ENCODE assay signal across 20 mouse cellular contexts in genomic region chr15:19153682-19154081, GRCm38 (mm10).
DNase-seq lines count a peak whose midpoint lies in the region; ATAC-seq and TF ChIP-seq lines count a peak whose summit lies in the region.
"Had no signal": no experiment of that assay in that cellular context is flagged by ENCODE, and none has a peak within 500 bp of the region (broad histone marks: within the 10 kb centered on the region; RNA-seq: fewer than 3 reads in every experiment).

No protein-coding gene starts in this region.

- no peaks in the 10 kb centered on the region for H3K36me3 ChIP-seq in midbrain, embryonic 11.5 days (ENCODE audit: control insufficient read depth, insufficient read depth, low read length)
- H3K36me3 ChIP-seq in midbrain, embryonic 10.5 days, result no peaks in the 10 kb centered on the region
- H3K36me3 ChIP-seq: embryonic facial prominence, embryonic 12.5 days; forebrain, embryonic 12.5 days; hindbrain, embryonic 10.5 days; hindbrain, embryonic 15.5 days had no signal

- H3K9ac ChIP-seq in midbrain, embryonic 11.5 days (ENCODE audit: low read length), result no peak overlapping the region
- H3K9ac ChIP-seq: embryonic facial prominence, embryonic 12.5 days; forebrain, embryonic 12.5 days; hindbrain, embryonic 15.5 days had no signal

- no peaks in the 10 kb centered on the region for H3K4me1 ChIP-seq in midbrain, embryonic 11.5 days (ENCODE audit: control insufficient read depth, insufficient read depth, low read length)
- H3K4me1 ChIP-seq in midbrain, embryonic 10.5 days, result no peaks in the 10 kb centered on the region
- H3K4me1 ChIP-seq: embryonic facial prominence, embryonic 12.5 days; forebrain, embryonic 12.5 days; hindbrain, embryonic 10.5 days; hindbrain, embryonic 15.5 days had no signal

- H3K4me2 ChIP-seq in midbrain, embryonic 11.5 days, result no peak overlapping the region
- H3K4me2 ChIP-seq: embryonic facial prominence, embryonic 12.5 days; forebrain, embryonic 12.5 days; heart, embryonic 11.5 days; hindbrain, embryonic 15.5 days had no signal

- peak; percentile 50 for TF ChIP-seq CTCF in layer of hippocampus, adult 2 months (conservative IDR thresholded peaks at IDR 0.05)

- no peaks in the 10 kb centered on the region for H3K9me3 ChIP-seq in midbrain, embryonic 11.5 days (ENCODE audit: control insufficient read depth, low read length)
- no peaks in the 10 kb centered on the region for H3K9me3 ChIP-seq in midbrain, embryonic 10.5 days (replicated peaks)
- H3K9me3 ChIP-seq: embryonic facial prominence, embryonic 12.5 days; forebrain, embryonic 12.5 days; hindbrain, embryonic 10.5 days; hindbrain, embryonic 15.5 days had no signal

- H3K4me3 ChIP-seq in layer of hippocampus, adult 2 months, result no peak overlapping the region
- H3K4me3 ChIP-seq in midbrain, embryonic 11.5 days (ENCODE audit: low read depth, low read length), result no peak overlapping the region
- H3K4me3 ChIP-seq in midbrain, embryonic 10.5 days, result no peak overlapping the region
- H3K4me3 ChIP-seq: embryonic facial prominence, embryonic 12.5 days; forebrain, embryonic 12.5 days; heart, adult 2 months; hindbrain, embryonic 10.5 days; hindbrain, embryonic 15.5 days had no signal

- no peak for DNase-seq in layer of hippocampus, adult 2 months (ENCODE audit: low spot score in 2 of 2)
- no peak for DNase-seq in layer of hippocampus, postnatal 14 days (ENCODE audit: low spot score in 2 of 2)
- peak; percentile 77 for DNase-seq in midbrain, embryonic 11.5 days (ENCODE audit: low spot score, missing footprints)
- DNase-seq in midbrain, embryonic 10.5 days (ENCODE audit: low spot score), result no peak
- DNase-seq in MEL-GATA-1-ER (ENCODE audit: extremely low read depth, low read depth), result peak; percentile 7
- no peak for DNase-seq in embryo, embryonic 10.5 days (ENCODE audit: low spot score)
- no peak for DNase-seq in adrenal gland, postnatal 10 days
- DNase-seq: adrenal gland, postnatal 25 days; cerebellum, adult 8-10 months; cerebellum, postnatal 14 days; gastrocnemius, postnatal 14 days; heart, adult 2 months had no signal

- no peaks in the 10 kb centered on the region for H3K27me3 ChIP-seq in midbrain, embryonic 11.5 days (ENCODE audit: control insufficient read depth, insufficient read depth, low read length)
- H3K27me3 ChIP-seq in midbrain, embryonic 10.5 days (ENCODE audit: low read depth, poor library complexity, severe bottlenecking), result no peaks in the 10 kb centered on the region
- H3K27me3 ChIP-seq: embryonic facial prominence, embryonic 12.5 days; forebrain, embryonic 12.5 days; hindbrain, embryonic 15.5 days had no signal

- no peak overlapping the region for H3K27ac ChIP-seq in layer of hippocampus, adult 2 months
- no peak overlapping the region for H3K27ac ChIP-seq in midbrain, embryonic 11.5 days (ENCODE audit: low read depth, low read length)
- H3K27ac ChIP-seq in midbrain, embryonic 10.5 days (replicated peaks), result no peak overlapping the region
- H3K27ac ChIP-seq: embryonic facial prominence, embryonic 12.5 days; forebrain, embryonic 12.5 days; heart, adult 2 months; hindbrain, embryonic 10.5 days; hindbrain, embryonic 15.5 days had no signal

- no peak for ATAC-seq in midbrain, embryonic 11.5 days (ENCODE audit: low FRiP score)
- ATAC-seq: forebrain, embryonic 16.5 days; inflammation-experienced regulatory T-cells, adult 6 months; intestine, postnatal 0 days had no signal

Comparison
In these comparisons a context has a peak if more than half of its experiments do, and no peak if none do; other contexts are left out.
1. DNase-seq: peak in midbrain, embryonic 11.5 days (single experiment) and MEL-GATA-1-ER (single experiment); none in layer of hippocampus, adult 2 months (0 of 2), layer of hippocampus, postnatal 14 days (0 of 2), midbrain, embryonic 10.5 days (single experiment), embryo, embryonic 10.5 days (single experiment) and adrenal gland, postnatal 10 days (single experiment).